8 mouse cellular contexts compared by ENCODE assay signal in the genomic region with DNA sequence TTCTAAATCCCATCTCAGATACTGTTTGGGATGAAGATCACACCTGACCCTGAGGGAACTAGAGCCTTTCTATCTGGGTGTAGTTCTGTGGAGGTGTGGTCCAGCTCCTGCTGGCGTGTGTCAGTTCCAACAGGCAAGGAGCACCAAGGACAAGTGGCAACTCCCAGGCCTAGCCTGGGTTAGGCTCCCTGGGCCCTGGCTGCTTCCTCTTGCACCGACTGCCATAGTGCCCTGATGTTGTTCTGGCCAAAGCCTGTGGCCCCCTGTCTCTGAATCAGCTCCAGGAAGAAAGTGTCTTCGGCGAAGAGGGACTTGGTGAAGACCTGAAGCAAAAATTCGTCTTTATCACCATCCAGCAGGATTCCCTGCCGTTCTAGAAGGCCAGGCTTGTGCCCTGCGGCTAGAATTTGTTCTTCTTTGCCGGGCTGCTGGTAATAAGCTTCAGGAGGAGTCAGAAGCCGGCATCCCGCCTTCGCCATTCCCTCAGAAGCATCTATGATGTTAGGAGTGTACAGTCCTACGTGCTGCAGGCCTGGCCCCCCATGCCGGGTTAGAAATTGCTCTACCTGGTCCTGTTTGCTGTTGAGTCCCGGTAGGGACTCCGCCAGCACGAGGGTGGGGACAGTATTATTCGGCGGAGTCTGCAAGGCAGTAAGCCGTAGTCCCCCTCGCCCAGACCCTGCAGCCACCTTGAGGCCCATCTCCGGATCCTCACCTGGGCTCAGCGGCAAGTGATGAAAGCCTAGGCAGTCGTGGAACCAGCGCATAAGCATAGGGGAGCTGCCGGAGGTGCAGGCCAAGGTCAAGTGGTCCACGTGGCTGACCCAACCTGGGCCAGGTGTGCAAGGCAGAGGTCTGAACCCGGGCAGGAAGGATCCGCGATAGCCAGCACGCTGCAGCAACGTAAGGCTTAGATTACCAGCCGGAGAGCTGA. TPM values are rescaled to one million over a fixed set of nuclear protein-coding genes. Genes with fewer than 3 reads are reported as not detected.
DNase-seq lines count a peak whose midpoint lies in the region; ATAC-seq and TF ChIP-seq lines count a peak whose summit lies in the region.

No protein-coding gene starts in this region.

- WGBS in spleen, adult 2 months: 52% methylated on average over 32 of the region's 32 CpGs
- 29% methylated on average over 32 of the region's 32 CpGs for WGBS in liver, embryonic 12.5 days (ENCODE audit: insufficient replicate concordance)

- no peak overlapping the region for H3K27ac ChIP-seq in spleen, adult 2 months (ENCODE audit: insufficient read depth, low read length)
- H3K27ac ChIP-seq in liver, embryonic 12.5 days: no peak overlapping the region

- no peak for TF ChIP-seq CTCF in spleen, adult 2 months (IDR thresholded peaks at IDR 0.05; ENCODE audit: extremely low read depth, insufficient read depth, insufficient read length, insufficient replicate concordance)

- no peak for TF ChIP-seq POLR2A in spleen, adult 2 months (IDR thresholded peaks at IDR 0.05; ENCODE audit: low read depth, low read length)

- peaks cover 13% of the 10 kb centered on the region; the same call in 1 of the 2 replicates for H3K4me1 ChIP-seq in spleen, adult 2 months (ENCODE audit: control insufficient read depth, insufficient read depth, insufficient read length)
- H3K4me1 ChIP-seq in liver, embryonic 12.5 days: peaks cover 47% of the 10 kb centered on the region

- no peaks in the 10 kb centered on the region; the same call in 1 of the 2 replicates for H3K36me3 ChIP-seq in spleen, adult 2 months (ENCODE audit: control insufficient read depth, insufficient read depth, low read length)
- H3K36me3 ChIP-seq in liver, embryonic 12.5 days: peaks cover 10% of the 10 kb centered on the region

- ATAC-seq in liver, embryonic 12.5 days: no peak

- H3K4me3 ChIP-seq in spleen, adult 2 months (ENCODE audit: extremely low read depth, insufficient read depth, insufficient read length): peak overlapping the region; percentile 69; the same call in 1 of the 2 replicates
- peak overlapping the region; percentile 62 for H3K4me3 ChIP-seq in liver, embryonic 12.5 days

- intact Hi-C loops in gastrocnemius, postnatal 36 days (cut with DNase I): no loop called here

- no peaks in the 10 kb centered on the region for H3K9me3 ChIP-seq in liver, embryonic 12.5 days (replicated peaks)

- DNase-seq in cerebellum, adult 9-11 months: peak; percentile 50
- no peak for DNase-seq in cerebellum, postnatal 36 days
- DNase-seq in spleen, adult 2 months (ENCODE audit: low read depth in 1 of 2, low spot score in 2 of 2): no peak
- no peak for DNase-seq in spleen, adult 12 weeks (ENCODE audit: low spot score)
- DNase-seq in adrenal gland, adult 8-10 months: no peak
- no peak for DNase-seq in adrenal gland, adult 2 months
- DNase-seq in gastrocnemius, postnatal 36 days: no peak

- H3K9ac ChIP-seq in liver, embryonic 12.5 days: no peak overlapping the region

- H3K4me2 ChIP-seq in liver, embryonic 12.5 days: peak overlapping the region; percentile 92

- peaks cover 8% of the 10 kb centered on the region; the same call in 1 of the 2 replicates for H3K27me3 ChIP-seq in spleen, adult 2 months (ENCODE audit: control insufficient read depth, insufficient read depth, low read length)
- H3K27me3 ChIP-seq in liver, embryonic 12.5 days (replicated peaks): peaks cover 32% of the 10 kb centered on the region

RNA-seq across cellular contexts. Expression of a gene that starts 1.3 kb away (rescaled TPM):
- polyA plus RNA-seq in spleen, adult 2 months (2012; rRNA removed): 0.22 and 0.27 TPM in 2 replicates
- polyA plus RNA-seq in liver, embryonic 12.5 days (2016; fragmentation: Nextera tagmentation; extraction: Ambion mirVana): 0.49 and 0.75 TPM in 2 replicates
- 1 to 10 TPM; 1.6 to 3.4 (median 3.0) TPM for total RNA-seq in adrenal gland, adult 8-10 months (2022)
- 1 to 10 TPM; 2.4 to 4.2 TPM for total RNA-seq in adrenal gland, adult 2 months (2021)
- 7.7 and 8.9 TPM in 2 replicates for polyA plus RNA-seq in adrenal gland, adult 2 months (2012; rRNA removed)
- total RNA-seq in gastrocnemius, postnatal 36 days (2021): 1 to 10 TPM; 1.5 to 2.9 TPM

RNA-seq across cellular contexts. Expression of a gene that starts 12.7 kb away (rescaled TPM):
- polyA plus RNA-seq in spleen, adult 2 months (2012; rRNA removed): 10.7 and 13.3 TPM in 2 replicates
- polyA plus RNA-seq in liver, embryonic 12.5 days (2016; fragmentation: Nextera tagmentation; extraction: Ambion mirVana): 4.8 and 6.2 TPM in 2 replicates
- total RNA-seq in adrenal gland, adult 8-10 months (2022): 10 to 100 TPM in 1 of 4 experiments, 1 to 10 TPM in 3; 3.5 to 15.4 (median 6.8) TPM
- total RNA-seq in adrenal gland, adult 2 months (2021): 1 to 10 TPM; 3.0 to 7.8 TPM
- 17.5 and 19.6 TPM in 2 replicates for polyA plus RNA-seq in adrenal gland, adult 2 months (2012; rRNA removed)
- total RNA-seq in gastrocnemius, postnatal 36 days (2021): 1 to 10 TPM; 1.1 to 1.2 TPM

RNA-seq across cellular contexts. Expression of a gene that starts 12.8 kb away (rescaled TPM):
- 18.7 and 23.3 TPM in 2 replicates for polyA plus RNA-seq in spleen, adult 2 months (2012; rRNA removed)
- polyA plus RNA-seq in liver, embryonic 12.5 days (2016; fragmentation: Nextera tagmentation; extraction: Ambion mirVana): 20.8 and 22.9 TPM in 2 replicates
- total RNA-seq in adrenal gland, adult 8-10 months (2022): 10 to 100 TPM; 22.0 to 25.3 (median 22.4) TPM
- total RNA-seq in adrenal gland, adult 2 months (2021): 10 to 100 TPM; 13.1 to 16.1 TPM
- polyA plus RNA-seq in adrenal gland, adult 2 months (2012; rRNA removed): 14.2 and 14.3 TPM in 2 replicates
- total RNA-seq in gastrocnemius, postnatal 36 days (2021): 1 to 10 TPM; 4.4 TPM

RNA-seq across cellular contexts. Expression of a gene that starts 56.9 kb away (rescaled TPM):
- 0.07 TPM in 2 replicates for polyA plus RNA-seq in spleen, adult 2 months (2012; rRNA removed)
- polyA plus RNA-seq in liver, embryonic 12.5 days (2016; fragmentation: Nextera tagmentation; extraction: Ambion mirVana): 0.10 and 0.15 TPM in 2 replicates
- total RNA-seq in adrenal gland, adult 8-10 months (2022): 1 to 10 TPM; 4.9 to 7.2 (median 5.6) TPM
- 1 to 10 TPM; 3.6 to 4.7 TPM for total RNA-seq in adrenal gland, adult 2 months (2021)
- polyA plus RNA-seq in adrenal gland, adult 2 months (2012; rRNA removed): 1.8 and 2.4 TPM in 2 replicates
- total RNA-seq in gastrocnemius, postnatal 36 days (2021): under 1 TPM; 0.05 to 0.08 TPM
